Mouse (Mus musculus) CH12.LX (cell line): ENCODE results near the gene Efnb2.

Experiments used
- MAZ ChIP-seq: IDR thresholded peaks from 2 replicates; pipeline ENCODE4 v1.6.1; 2012; ENCODE audit warnings: low read depth, mild to moderate bottlenecking, inconsistent platforms, low read length, improper control_type of control experiment, moderate library complexity
- POLR2A ChIP-seq: IDR thresholded peaks from 2 replicates; pipeline ENCODE4 v1.6.1; 2011; ENCODE audit warnings: low read depth, mild to moderate bottlenecking, improper control_type of control experiment, low read length

GRCm38 (mm10) chr8:8660307-8661098 lies 539 bp downstream of the Efnb2 start:
- TF ChIP-seq POLR2A (no peak), MAZ (no peak)
